Mouse (Mus musculus) liver, embryonic 13.5 days (tissue): Measurements from ENCODE around the gene Fibcd1. TPM values are rescaled to one million over a fixed set of nuclear protein-coding genes. Genes with fewer than 3 reads are reported as not detected.
A peak's percentile ranks its signal among the peaks of the same experiment; 100 is the strongest.

Experiments
- ATAC-seq: fragments of 200-750 bp; cut with Nextera tagmentation; 2 replicates; pipeline ENCODE4 v1.8.0; 2017; ENCODE audit warnings: low read depth, mild to moderate bottlenecking, moderate number of reproducible peaks, moderate library complexity
- DNase-seq: peaks from one replicate; pipeline ENCODE4 v3.0.0; 2022
- H3K27ac ChIP-seq: fragments of 300-500 bp; sonication (generic); 2 replicates; pipeline ENCODE4 v1.5.1; 2015; ENCODE audit warnings: moderate library complexity, mild to moderate bottlenecking, inconsistent platforms
- H3K27me3 ChIP-seq: fragments of 300-500 bp; sonication (generic); 2 replicates; pipeline ENCODE4 v1.6.1; 2015; ENCODE audit warnings: mild to moderate bottlenecking, inconsistent platforms
- H3K36me3 ChIP-seq: fragments of 300-500 bp; sonication (generic); 2 replicates; pipeline ENCODE4 v1.6.1; 2015; ENCODE audit warnings: mild to moderate bottlenecking, inconsistent platforms
- H3K4me1 ChIP-seq: fragments of 300-500 bp; sonication (generic); replicated peaks from 2 replicates; pipeline ENCODE4 v1.6.1; 2015; ENCODE audit warnings: inconsistent platforms
- H3K4me2 ChIP-seq: fragments of 300-500 bp; sonication (generic); 2 replicates; pipeline ENCODE4 v1.6.1; 2015; ENCODE audit warnings: inconsistent platforms, mild to moderate bottlenecking, moderate library complexity
- H3K4me3 ChIP-seq: fragments of 300-500 bp; sonication (generic); replicated peaks from 2 replicates; pipeline ENCODE4 v1.5.1; 2015; ENCODE audit warnings: mild to moderate bottlenecking, inconsistent platforms
- H3K9ac ChIP-seq: fragments of 300-500 bp; sonication (generic); 2 replicates; pipeline ENCODE4 v1.6.1; 2015; ENCODE audit warnings: mild to moderate bottlenecking, inconsistent platforms
- H3K9me3 ChIP-seq: fragments of 300-500 bp; sonication (generic); replicated peaks from 2 replicates; pipeline ENCODE4 v1.6.1; 2016; ENCODE audit warnings: inconsistent platforms
- WGBS: fragments of 180-500 bp; shearing (Covaris S2); methylation state at CpG from one replicate; pipeline ENCODE4 v1.1.7; 2015; ENCODE audit not compliant: insufficient replicate concordance; 5-methylcytosine and 5-hydroxymethylcytosine counted together
- polyA plus RNA-seq: library from polyadenylated mRNA; unstranded; fragments of >200 nt; fragmentation: Nextera tagmentation; extraction: Ambion mirVana; gene quantifications from 2 replicates; pipeline ENCODE4 v1.2.1, GENCODE M21; 2015

Fibcd1 gene
- polyA plus RNA-seq, 1 experiment from 2014 or later = 0.03 TPM

DNA sequence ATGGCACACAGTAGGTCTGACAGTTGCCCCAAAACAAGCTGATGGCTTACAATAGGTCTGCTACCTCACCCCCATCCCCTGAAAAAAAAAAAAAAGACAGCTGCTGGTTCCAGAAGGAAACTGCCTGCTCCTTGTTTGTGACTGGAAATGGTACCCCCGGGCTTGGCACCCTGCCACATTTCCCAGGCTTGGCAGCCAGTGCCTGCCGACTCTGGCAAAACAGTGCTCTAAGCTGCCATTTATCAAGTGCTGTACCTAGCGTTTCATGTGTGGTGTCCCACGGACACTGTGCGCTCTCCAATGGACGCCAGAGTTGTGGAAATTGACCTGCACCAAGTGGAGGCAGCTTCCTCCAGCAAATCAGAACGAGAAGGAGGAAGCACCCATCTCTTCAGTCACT is 17.9 kb downstream of the Fibcd1 start:
- Histone ChIP-seq H3K4me3 (no peak overlapping the region), H3K4me2 (no peak overlapping the region), H3K4me1 (peaks cover 13% of the 10 kb centered on the region), H3K36me3 (no peaks in the 10 kb centered on the region), H3K9ac (no peak overlapping the region), H3K27ac (no peak overlapping the region), H3K27me3 (peaks cover 17% of the 10 kb centered on the region), H3K9me3 (no peaks in the 10 kb centered on the region)
- WGBS = 60% methylated on average over 7 of the region's 7 CpGs
- DNase-seq (no peak), ATAC-seq (no peak)

DNA sequence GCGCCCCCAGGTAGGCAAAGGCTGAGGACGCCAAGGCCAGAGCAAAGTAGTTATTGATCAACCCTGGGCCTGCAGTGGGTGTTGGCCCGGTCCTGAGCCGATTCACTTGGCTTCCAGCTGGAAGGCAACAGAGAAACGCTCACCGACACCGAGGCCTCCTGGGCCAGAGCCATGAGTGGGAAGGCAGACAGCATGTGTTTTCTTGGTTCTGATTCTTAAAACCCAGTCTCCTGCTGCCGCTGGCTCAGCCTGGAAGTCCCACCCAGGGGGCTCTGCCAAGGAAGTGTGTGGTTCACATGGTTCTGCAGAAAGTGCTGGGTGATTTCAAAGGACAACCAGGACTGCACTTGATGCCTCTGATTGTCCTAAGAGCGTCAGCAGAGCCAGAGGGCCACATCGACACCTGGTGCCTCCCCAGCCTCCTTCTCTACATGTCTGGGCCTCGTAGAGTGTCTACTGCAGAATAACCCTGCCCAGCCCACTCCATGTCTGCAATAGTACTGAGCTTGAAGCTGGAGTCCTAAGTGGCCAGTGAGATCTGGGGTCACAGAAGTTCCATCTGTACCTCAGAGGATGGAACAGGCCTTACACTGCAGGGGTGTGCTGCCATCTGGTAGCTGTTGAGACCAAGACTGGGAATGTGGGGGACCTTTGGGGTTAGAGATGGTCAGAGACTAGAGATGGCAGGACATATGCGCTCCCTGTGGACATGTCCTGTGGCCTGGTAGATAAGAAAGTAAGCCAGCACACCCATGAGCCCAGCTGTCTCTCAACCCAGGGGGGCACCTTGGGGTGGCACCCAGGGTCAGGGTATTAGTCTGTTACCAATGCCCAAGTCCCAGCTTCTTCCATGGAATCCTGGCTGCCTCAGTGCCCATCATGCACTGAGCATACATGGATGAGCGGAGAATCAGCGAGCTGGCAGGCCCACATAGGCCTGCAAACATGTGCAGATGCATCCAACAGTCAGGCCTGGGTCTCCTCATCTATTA is 19.4 kb downstream of the Fibcd1 start:
- no peaks in the 10 kb centered on the region for H3K9me3 ChIP-seq
- H3K4me3 ChIP-seq = no peak overlapping the region
- no peak overlapping the region for H3K4me2 ChIP-seq
- H3K27me3 ChIP-seq = peaks cover 31% of the 10 kb centered on the region
- no peak overlapping the region for H3K9ac ChIP-seq
- H3K27ac ChIP-seq = no peak overlapping the region
- no peak for DNase-seq
- H3K4me1 ChIP-seq = peaks cover 16% of the 10 kb centered on the region
- no peak for ATAC-seq
- 71% methylated on average over 14 of the region's 14 CpGs for WGBS
- H3K36me3 ChIP-seq = no peaks in the 10 kb centered on the region

DNA sequence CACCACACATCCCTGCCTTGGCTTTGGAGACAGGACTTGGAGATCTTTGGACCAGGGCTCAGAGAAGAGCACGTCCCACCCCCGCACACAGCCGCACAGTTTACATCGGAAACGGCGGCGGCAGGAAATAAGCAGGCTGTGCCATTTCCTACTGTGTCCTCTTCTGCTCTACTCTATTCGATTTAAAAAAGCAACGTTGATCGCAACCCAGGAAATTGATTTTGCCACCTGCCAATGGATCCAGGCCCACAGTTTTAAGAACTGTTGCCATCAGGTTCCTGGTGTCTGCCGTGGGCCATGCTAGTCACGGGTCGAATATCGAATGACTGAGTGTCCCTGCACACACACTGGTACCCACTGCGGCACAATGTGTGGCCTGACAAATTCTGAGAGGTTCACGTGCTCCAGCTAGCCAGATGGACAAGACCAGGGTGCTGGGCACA is 20.3 kb downstream of the Fibcd1 start:
- peaks cover 40% of the 10 kb centered on the region for H3K27me3 ChIP-seq
- WGBS = 51% methylated on average over 16 of the region's 16 CpGs
- no peaks in the 10 kb centered on the region for H3K36me3 ChIP-seq
- ATAC-seq = no peak
- H3K4me2 ChIP-seq = no peak overlapping the region
- H3K27ac ChIP-seq = no peak overlapping the region
- H3K4me3 ChIP-seq = no peak overlapping the region
- H3K9ac ChIP-seq = no peak overlapping the region
- peaks cover 16% of the 10 kb centered on the region for H3K4me1 ChIP-seq
- no peaks in the 10 kb centered on the region for H3K9me3 ChIP-seq
- DNase-seq = no peak

DNA sequence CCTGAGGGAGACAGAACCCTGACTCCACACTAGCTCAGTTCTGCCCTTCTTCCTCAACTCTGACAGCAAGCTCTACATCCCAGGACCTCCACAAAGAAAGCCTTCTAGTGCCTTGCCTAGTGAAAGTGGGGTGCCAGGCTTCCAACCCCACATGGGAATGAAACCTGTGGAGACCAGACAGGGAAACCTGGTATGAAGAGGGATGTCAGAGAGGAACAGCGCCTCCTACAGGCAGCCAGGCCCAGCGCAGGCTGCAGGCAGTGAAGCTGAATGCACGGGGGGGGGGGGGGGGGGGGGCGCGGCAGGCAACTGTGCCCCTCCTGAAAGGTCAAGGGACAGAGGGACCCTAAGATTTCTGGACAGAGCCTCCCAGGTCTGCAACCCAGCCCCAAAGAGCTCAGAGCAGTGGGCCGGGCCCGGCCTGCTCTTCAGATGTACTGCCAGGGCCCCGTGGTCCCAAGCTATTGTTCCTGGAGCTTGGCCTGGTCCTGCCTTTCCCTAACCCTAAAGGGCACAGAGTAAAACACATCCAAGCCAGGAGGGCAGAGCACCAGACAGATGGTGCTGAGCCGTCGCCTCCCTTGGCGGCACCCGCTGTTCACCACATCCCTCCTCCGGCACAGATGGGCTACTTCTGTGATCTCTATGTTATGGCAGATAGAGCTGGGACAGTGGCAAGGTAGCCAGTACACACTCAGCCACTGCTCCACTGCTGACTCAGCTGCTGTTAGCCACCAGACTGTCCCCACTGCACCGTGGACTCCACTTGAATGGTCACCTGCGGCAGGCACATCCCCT is 21.7 kb downstream of the Fibcd1 start:
- peaks cover 16% of the 10 kb centered on the region for H3K4me1 ChIP-seq
- H3K27ac ChIP-seq = no peak overlapping the region
- no peak overlapping the region for H3K4me3 ChIP-seq
- no peaks in the 10 kb centered on the region for H3K36me3 ChIP-seq
- H3K4me2 ChIP-seq = no peak overlapping the region
- no peak for ATAC-seq
- 84% methylated on average over 11 of the region's 15 CpGs for WGBS
- no peak for DNase-seq
- peaks cover 40% of the 10 kb centered on the region for H3K27me3 ChIP-seq
- H3K9me3 ChIP-seq = no peaks in the 10 kb centered on the region
- no peak overlapping the region for H3K9ac ChIP-seq

DNA sequence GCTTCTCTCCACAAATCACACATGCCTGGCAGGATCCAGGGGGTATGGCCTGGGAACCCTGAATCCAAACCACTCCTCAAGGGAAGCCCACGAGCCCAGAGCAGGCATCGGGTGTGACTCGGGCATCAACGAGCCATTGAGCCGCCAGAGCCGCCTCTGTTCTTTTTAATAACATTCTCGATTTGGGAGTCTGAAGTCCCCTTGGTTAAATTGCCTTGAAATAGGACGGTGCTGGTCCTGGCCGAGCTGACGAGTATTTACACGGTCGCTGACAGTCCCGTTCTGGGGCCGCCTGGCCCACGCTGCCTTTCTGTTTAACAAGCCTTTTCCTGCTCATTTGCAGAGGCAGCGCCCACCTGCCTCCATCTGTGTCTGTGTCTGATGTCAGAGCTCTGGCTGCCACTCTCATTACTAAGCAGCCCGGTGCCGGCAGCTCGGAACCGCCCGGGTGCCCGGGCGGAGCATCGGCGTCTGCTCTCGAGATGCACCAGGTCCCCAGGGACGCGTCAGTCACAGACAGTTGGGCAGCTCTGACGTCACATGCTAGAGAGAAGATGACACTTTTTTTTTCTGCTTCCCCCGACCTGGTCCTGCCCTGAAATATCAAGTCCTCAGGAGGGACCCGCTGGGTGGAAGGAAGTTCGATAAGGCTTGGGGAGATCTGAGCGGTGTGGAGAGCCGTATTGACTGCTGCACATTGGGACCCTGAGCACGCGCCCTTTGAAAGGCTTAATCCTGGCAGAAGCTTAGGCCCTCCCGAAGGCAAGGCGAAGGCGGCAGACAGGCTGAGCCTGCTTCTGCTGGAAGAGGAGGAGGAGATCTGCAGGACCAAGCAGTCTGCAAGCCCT is 23.1 kb downstream of the Fibcd1 start:
- no peak for DNase-seq
- Histone ChIP-seq H3K4me3 (peak overlapping the region; percentile 16; the same call in 1 of the 2 replicates), H3K27me3 (peaks cover 40% of the 10 kb centered on the region)

DNA sequence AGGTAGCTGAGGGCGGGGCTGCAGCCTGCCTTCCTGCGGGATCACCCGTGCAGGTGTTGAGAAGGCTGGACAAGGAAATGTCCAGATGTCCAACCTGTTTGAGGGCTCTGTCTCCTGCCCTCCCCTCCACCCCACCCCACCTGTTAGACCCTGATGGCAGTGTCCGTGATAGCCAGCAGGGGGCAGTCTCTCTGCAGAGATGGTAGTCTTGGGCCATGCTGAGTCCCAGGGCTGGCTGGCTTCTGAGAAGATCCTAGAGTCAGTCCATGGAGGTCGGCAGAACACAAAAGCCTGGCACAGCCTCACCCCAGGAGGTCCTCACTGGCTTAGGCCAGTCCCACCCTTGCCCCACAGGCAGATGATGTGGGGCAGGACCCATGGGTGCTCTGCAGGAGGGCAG is 30.4 kb downstream of the Fibcd1 start:
- no peaks in the 10 kb centered on the region for H3K9me3 ChIP-seq
- WGBS = 18% methylated on average over 5 of the region's 5 CpGs

More for the DNA sequence above, 23.1 kb downstream of the Fibcd1 start:
- H3K27ac ChIP-seq = no peak overlapping the region
- 16% methylated on average over 39 of the region's 39 CpGs for WGBS
- no peak overlapping the region for H3K9ac ChIP-seq
- H3K4me1 ChIP-seq = peaks cover 16% of the 10 kb centered on the region
- peak overlapping the region; percentile 43 for H3K4me2 ChIP-seq
- no peaks in the 10 kb centered on the region for H3K36me3 ChIP-seq
- ATAC-seq = no peak
- no peaks in the 10 kb centered on the region for H3K9me3 ChIP-seq

DNA sequence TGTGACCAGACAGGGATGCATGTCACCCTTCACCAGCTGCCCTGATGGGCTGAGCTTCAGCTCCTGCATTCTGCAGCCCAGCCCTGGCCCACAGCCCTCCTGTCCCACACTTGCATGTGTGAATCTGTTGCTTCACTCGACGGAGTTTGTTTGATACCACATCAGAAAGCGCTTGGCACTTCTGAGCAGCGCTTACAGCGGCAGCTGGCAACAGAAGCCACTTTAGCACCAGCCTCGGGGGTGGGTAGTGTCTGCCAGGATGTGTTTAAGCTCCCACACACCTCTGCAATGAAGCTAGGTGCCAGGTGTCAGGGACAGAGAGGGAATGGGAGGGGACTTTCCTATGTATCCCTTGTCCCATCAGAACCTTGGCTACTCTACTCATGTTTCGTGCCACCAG is 31.1 kb downstream of the Fibcd1 start:
- DNase-seq (no peak), ATAC-seq (no peak)
- WGBS = 61% methylated on average over 7 of the region's 7 CpGs
- Histone ChIP-seq H3K4me3 (no peak overlapping the region), H3K9ac (no peak overlapping the region), H3K27ac (no peak overlapping the region), H3K4me2 (no peak overlapping the region), H3K36me3 (no peaks in the 10 kb centered on the region), H3K9me3 (no peaks in the 10 kb centered on the region), H3K27me3 (peaks cover 5% of the 10 kb centered on the region; the same call in 1 of the 2 replicates), H3K4me1 (peaks cover 8% of the 10 kb centered on the region; the same call in 1 of the 2 replicates)

More for the DNA sequence above, 30.4 kb downstream of the Fibcd1 start:
- H3K9ac ChIP-seq = no peak overlapping the region
- no peak overlapping the region for H3K27ac ChIP-seq
- DNase-seq (peak; percentile 23), ATAC-seq (0 out of 2 replicates have a peak, but pooled peaks have one; percentile 32)
- H3K36me3 ChIP-seq = no peaks in the 10 kb centered on the region
- peaks cover 2% of the 10 kb centered on the region; the same call in 1 of the 2 replicates for H3K27me3 ChIP-seq
- no peak overlapping the region for H3K4me3 ChIP-seq
- no peak overlapping the region for H3K4me2 ChIP-seq
- peaks cover 4% of the 10 kb centered on the region; the same call in 1 of the 2 replicates for H3K4me1 ChIP-seq

DNA sequence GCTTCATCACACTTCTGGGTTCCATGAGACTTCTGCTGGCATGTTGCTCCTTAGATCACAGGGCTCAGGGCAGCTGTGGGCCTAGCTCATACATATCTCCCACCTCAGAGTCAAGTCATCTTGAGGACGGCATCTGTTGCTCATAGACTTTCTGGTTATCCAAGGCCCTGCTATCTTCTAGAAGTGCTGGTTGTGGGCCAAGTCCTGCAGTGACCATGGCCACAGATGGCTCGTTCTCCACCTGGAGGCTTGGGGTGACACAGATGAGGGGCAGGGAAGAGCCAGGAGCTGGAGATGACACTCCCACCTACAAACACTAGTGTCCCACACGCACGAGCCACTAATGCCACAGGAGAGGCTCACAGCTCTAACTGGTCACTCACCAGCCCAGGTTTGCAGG is 32.2 kb downstream of the Fibcd1 start:
- Histone ChIP-seq H3K4me1 (peaks cover 15% of the 10 kb centered on the region), H3K9me3 (no peaks in the 10 kb centered on the region), H3K4me3 (no peak overlapping the region), H3K36me3 (no peaks in the 10 kb centered on the region), H3K27ac (no peak overlapping the region), H3K4me2 (no peak overlapping the region), H3K27me3 (peaks cover 5% of the 10 kb centered on the region; the same call in 1 of the 2 replicates), H3K9ac (no peak overlapping the region)
- DNase-seq (no peak), ATAC-seq (no peak)
- 68% methylated on average over 4 of the region's 4 CpGs for WGBS

DNA sequence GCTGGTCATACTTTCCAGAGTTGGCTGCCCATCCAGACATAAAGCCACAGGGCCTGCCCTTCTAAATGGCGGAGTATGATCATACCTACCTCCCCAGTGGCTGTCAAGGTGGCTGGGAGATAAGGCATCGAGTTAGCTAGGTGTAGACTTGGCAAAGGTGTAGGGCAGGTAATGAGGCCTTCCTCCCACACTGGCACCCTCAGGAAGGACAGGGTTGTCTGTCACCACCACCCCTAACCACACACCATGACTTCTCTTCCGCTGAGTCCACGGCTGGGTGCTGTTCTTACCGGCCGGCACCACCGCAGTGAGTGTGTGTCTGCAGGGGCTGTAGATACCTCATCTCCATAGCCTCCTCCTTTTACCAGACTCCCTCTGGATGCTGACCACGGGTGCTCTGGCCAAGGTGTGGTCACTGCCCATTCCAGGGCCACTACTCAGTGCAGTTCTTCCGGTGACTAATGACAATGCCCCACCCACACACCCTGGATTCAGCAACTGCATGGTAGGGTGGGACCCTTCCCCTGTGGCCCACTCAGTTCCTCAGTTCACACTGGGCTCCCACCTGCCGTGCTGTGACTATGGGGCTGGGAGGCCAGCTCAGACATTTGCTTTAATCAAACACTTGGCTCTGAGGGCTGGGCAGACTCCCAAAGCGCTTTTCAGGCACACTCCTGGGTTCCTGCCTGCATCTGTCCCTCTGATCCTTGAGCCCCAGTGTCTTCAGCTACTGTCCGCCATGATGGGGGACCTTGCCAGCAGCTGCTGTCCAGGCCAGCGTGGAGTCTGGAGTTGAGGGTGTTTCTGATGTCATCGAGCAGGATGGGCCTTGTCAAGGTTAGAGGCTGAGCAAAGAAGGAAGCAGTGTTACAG is 34.5 kb downstream of the Fibcd1 start:
- Histone ChIP-seq H3K4me1 (peaks cover 19% of the 10 kb centered on the region), H3K36me3 (no peaks in the 10 kb centered on the region), H3K4me2 (no peak overlapping the region), H3K27me3 (peaks cover 5% of the 10 kb centered on the region; the same call in 1 of the 2 replicates), H3K9ac (no peak overlapping the region), H3K4me3 (no peak overlapping the region), H3K9me3 (no peaks in the 10 kb centered on the region), H3K27ac (no peak overlapping the region)
- ATAC-seq = no peak
- no peak for DNase-seq
- 62% methylated on average over 14 of the region's 14 CpGs for WGBS

DNA sequence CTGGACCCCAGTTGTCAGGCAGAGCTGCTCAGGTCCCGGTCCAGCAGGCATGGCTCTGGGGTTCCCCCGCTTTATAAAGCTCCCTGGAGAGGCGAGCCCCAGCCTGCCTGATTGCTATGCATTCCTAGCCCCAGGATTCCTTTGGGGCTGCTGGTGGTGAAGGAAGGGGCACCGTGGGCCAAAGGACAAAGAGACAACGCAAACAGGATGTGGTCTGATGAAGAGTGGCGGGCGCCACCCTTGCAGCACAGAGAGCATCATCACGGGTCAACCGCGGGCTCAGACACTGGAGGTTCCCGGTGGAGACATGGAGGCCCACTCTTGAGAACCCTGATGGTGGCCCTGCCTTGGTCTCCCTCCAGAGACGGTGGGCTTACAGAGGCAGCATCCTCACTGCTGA is 35.4 kb downstream of the Fibcd1 start, which contains the start of gene Qrfp:
Gene Qrfp, minus strand, starts transcription at position 137 of the 400 bp plus-strand sequence.
- ATAC-seq (no peak), DNase-seq (no peak)
- H3K4me1 ChIP-seq = peaks cover 19% of the 10 kb centered on the region
- no peak within 1 kb of the TSS for H3K9ac ChIP-seq
- H3K4me3 ChIP-seq = no peak within 1 kb of the TSS
- peaks cover 5% of the 10 kb centered on the region; the same call in 1 of the 2 replicates for H3K27me3 ChIP-seq
- no peak within 1 kb of the TSS for H3K27ac ChIP-seq
- no peaks in the 10 kb centered on the region for H3K36me3 ChIP-seq
- no peaks in the 10 kb centered on the region for H3K9me3 ChIP-seq
- 17% methylated on average over 12 of the region's 12 CpGs for WGBS
- H3K4me2 ChIP-seq = no peak within 1 kb of the TSS
